Mouse (Mus musculus) left cerebral cortex, adult 11 months (tissue): ENCODE measurements around the gene Cnot4.
A peak's percentile ranks its signal among the peaks of the same experiment; 100 is the strongest.

ENCODE experiments used
- DNase-seq: peaks from one replicate; pipeline ENCODE4 v3.0.0; 2022; ENCODE audit warnings: low spot score

Gene Cnot4

GRCm38 (mm10) chr6:35032704-35033103 lies 100.8 kb downstream of the Cnot4 start:
- DNase-seq, result no peak

- no peak for DNase-seq
Measured at GRCm38 (mm10) chr6:35030811-35031210, 102.7 kb downstream of the Cnot4 start.

GRCm38 (mm10) chr6:35030226-35030625 lies 103.3 kb downstream of the Cnot4 start:
- DNase-seq, result no peak

GRCm38 (mm10) chr6:35028023-35028422 lies 105.5 kb downstream of the Cnot4 start:
- no peak for DNase-seq

- DNase-seq, result no peak
Measured at GRCm38 (mm10) chr6:35027257-35027656, 106.3 kb downstream of the Cnot4 start.

GRCm38 (mm10) chr6:35016624-35017023 lies 116.9 kb downstream of the Cnot4 start:
- DNase-seq, result no peak

- DNase-seq, result no peak
Measured at GRCm38 (mm10) chr6:35011953-35012352, 121.6 kb downstream of the Cnot4 start.

- no peak for DNase-seq
Measured at GRCm38 (mm10) chr6:35010705-35011104, 122.8 kb downstream of the Cnot4 start.

GRCm38 (mm10) chr6:35002261-35002669 lies 131.3 kb downstream of the Cnot4 start:
- peak; percentile 6 for DNase-seq

- DNase-seq, result peak; percentile 32
Measured at GRCm38 (mm10) chr6:34999101-34999500, 134.4 kb downstream of the Cnot4 start.

- no peak for DNase-seq
Measured at GRCm38 (mm10) chr6:34996496-34996895, 137.0 kb downstream of the Cnot4 start.

- peak; percentile 54 for DNase-seq
Measured at GRCm38 (mm10) chr6:34995265-34995681, 138.3 kb downstream of the Cnot4 start.

- no peak for DNase-seq
Measured at GRCm38 (mm10) chr6:34994692-34995091, 138.8 kb downstream of the Cnot4 start.

- DNase-seq, result no peak
Measured at GRCm38 (mm10) chr6:34989263-34989662, 144.3 kb downstream of the Cnot4 start.

GRCm38 (mm10) chr6:34988081-34988761 lies 145.3 kb downstream of the Cnot4 start, which contains the start of gene Slc23a4:
Slc23a4 (minus strand) TSS chr6:34988404.
- no peak for DNase-seq

GRCm38 (mm10) chr6:34987085-34987645 lies 146.4 kb downstream of the Cnot4 start:
- DNase-seq, result no peak

- DNase-seq, result no peak
Measured at GRCm38 (mm10) chr6:34980661-34981060, 152.9 kb downstream of the Cnot4 start.

GRCm38 (mm10) chr6:34979291-34979690 lies 154.2 kb downstream of the Cnot4 start:
- no peak for DNase-seq
